Mouse (Mus musculus) heart, embryonic 11.5 days (tissue): ENCODE data around the gene Traf3. TPM values are rescaled to one million over a fixed set of nuclear protein-coding genes. Genes with fewer than 3 reads are reported as not detected.

Experiments
- ATAC-seq: fragments of 200-750 bp; cut with Nextera tagmentation; replicated peaks from 2 replicates; pipeline ENCODE4 v1.8.0; 2017; ENCODE audit warnings: moderate library complexity; ENCODE audit not compliant: insufficient number of reproducible peaks, low FRiP score, low TSS enrichment
- H3K27ac ChIP-seq: fragments of 300-500 bp; sonication (generic); 2 replicates; pipeline ENCODE4 v1.5.1; 2014; ENCODE audit warnings: mild to moderate bottlenecking, low read depth, low read length
- H3K27me3 ChIP-seq: fragments of 300-500 bp; sonication (generic); 2 replicates; pipeline ENCODE4 v1.6.1; 2014; ENCODE audit warnings: mild to moderate bottlenecking, low read length, mixed read lengths; ENCODE audit not compliant: control insufficient read depth, insufficient read depth
- H3K36me3 ChIP-seq: fragments of 300-500 bp; sonication (generic); 2 replicates; pipeline ENCODE4 v1.6.1; 2014; ENCODE audit warnings: mild to moderate bottlenecking, low read length, moderate library complexity, mixed read lengths; ENCODE audit not compliant: control insufficient read depth, insufficient read depth
- H3K4me1 ChIP-seq: fragments of 300-500 bp; sonication (generic); 2 replicates; pipeline ENCODE4 v1.6.1; 2014; ENCODE audit warnings: low read length; ENCODE audit not compliant: control insufficient read depth, insufficient read depth
- H3K4me2 ChIP-seq: fragments of 300-500 bp; sonication (generic); 2 replicates; pipeline ENCODE4 v1.6.1; 2014; ENCODE audit warnings: mild to moderate bottlenecking, moderate library complexity
- H3K4me3 ChIP-seq: fragments of 300-500 bp; sonication (generic); 2 replicates; pipeline ENCODE4 v1.5.1; 2014; ENCODE audit warnings: low read depth, low read length
- H3K9ac ChIP-seq: fragments of 300-500 bp; sonication (generic); 2 replicates; pipeline ENCODE4 v1.6.1; 2014; ENCODE audit warnings: mild to moderate bottlenecking, low read depth, low read length, moderate library complexity
- H3K9me3 ChIP-seq: fragments of 300-500 bp; sonication (generic); replicated peaks from 2 replicates; pipeline ENCODE4 v1.6.1; 2016; ENCODE audit warnings: low read length; ENCODE audit not compliant: control insufficient read depth
- WGBS: fragments of 180-500 bp; shearing (Covaris S2); extraction: QIAGEN DNeasy Blood & Tissue Kit; methylation state at CpG from one replicate; pipeline ENCODE4 v1.1.7; 2014; ENCODE audit not compliant: insufficient replicate concordance; 5-methylcytosine and 5-hydroxymethylcytosine counted together
- polyA plus RNA-seq: library from polyadenylated mRNA; unstranded; fragments of >200 nt; fragmentation: Nextera tagmentation; extraction: Ambion mirVana; gene quantifications from 2 replicates; pipeline ENCODE4 v1.2.1, GENCODE M21; 2014

The Traf3 gene
- polyA plus RNA-seq, 1 experiment from 2014 or later, result 6.9 TPM

DNA sequence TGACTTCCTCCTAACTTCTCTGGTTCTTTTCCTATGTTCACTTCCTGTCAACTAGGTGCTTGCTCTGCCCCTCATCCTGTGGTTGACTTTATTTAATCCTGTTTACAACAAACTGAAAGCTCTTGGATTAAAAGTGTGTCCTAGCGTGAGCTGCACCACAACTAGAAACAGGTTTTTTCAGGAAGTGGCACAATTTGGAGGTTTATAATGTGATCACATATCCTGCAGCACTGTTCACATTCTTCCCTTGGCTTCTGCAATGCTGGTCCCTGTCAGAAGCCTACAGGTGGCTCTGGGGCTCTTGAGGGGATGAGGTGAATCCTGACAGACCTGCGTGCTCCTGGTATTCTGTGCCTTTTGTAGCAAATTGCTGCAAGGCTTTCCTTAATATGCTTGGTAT is 64.6 kb downstream of the Traf3 start:
- Histone ChIP-seq H3K27ac (no peak overlapping the region), H3K4me2 (no peak overlapping the region), H3K27me3 (no peaks in the 10 kb centered on the region), H3K9ac (no peak overlapping the region), H3K9me3 (no peaks in the 10 kb centered on the region), H3K36me3 (no peaks in the 10 kb centered on the region), H3K4me1 (peaks cover 9% of the 10 kb centered on the region), H3K4me3 (no peak overlapping the region)
- 86% methylated on average over 2 of the region's 2 CpGs for WGBS
- no peak for ATAC-seq

DNA sequence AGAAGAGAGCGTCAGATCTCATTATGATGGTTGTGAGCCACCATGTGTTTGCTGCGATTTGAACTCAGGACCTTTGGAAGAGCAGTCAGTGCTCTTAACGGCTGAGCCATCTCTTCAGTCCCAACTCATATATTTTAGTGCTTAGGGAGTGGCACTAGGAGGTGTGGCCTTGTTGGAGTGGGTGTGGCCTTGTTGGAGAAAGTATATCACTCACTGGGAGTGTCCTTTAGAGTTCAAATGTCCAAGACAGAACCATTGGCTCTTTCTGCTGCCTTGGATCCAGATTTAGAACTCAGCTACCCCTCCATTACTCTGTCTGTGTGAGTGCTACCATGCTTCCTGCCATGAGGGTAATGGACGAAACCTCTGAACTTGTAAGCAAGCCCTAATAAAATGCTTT is 67.6 kb downstream of the Traf3 start:
- no peak overlapping the region for H3K9ac ChIP-seq
- no peaks in the 10 kb centered on the region for H3K9me3 ChIP-seq
- peaks cover 11% of the 10 kb centered on the region for H3K4me1 ChIP-seq
- H3K27me3 ChIP-seq, result no peaks in the 10 kb centered on the region
- no peak overlapping the region for H3K4me2 ChIP-seq
- no peak overlapping the region for H3K4me3 ChIP-seq
- no peak for ATAC-seq
- no peaks in the 10 kb centered on the region for H3K36me3 ChIP-seq
- H3K27ac ChIP-seq, result no peak overlapping the region
- 91% methylated on average over 4 of the region's 4 CpGs for WGBS

DNA sequence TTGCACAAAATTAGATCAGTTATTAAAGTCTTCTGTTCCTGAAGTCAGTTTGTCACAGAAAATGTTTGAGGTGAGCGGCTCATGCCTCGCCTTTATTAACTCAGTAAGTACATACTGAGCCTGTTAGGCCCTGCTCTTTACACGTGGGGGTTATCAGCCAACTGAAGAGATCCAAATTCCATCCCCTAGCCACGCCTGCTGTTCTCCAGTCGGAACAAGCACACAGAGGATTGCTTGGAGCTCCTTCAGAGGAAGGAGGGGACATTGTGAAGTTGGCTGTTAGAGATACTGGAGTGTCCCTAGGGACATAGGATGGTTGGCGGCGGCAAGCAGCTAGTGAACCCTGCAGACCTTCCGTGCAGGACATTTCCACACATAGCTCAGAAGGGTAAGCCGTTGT is 68.2 kb downstream of the Traf3 start:
- no peaks in the 10 kb centered on the region for H3K27me3 ChIP-seq
- no peaks in the 10 kb centered on the region for H3K36me3 ChIP-seq
- 39% methylated on average over 9 of the region's 9 CpGs for WGBS
- H3K9ac ChIP-seq, result no peak overlapping the region
- no peak overlapping the region for H3K4me3 ChIP-seq
- ATAC-seq, result no peak
- H3K9me3 ChIP-seq, result no peaks in the 10 kb centered on the region
- H3K4me2 ChIP-seq, result no peak overlapping the region
- peaks cover 11% of the 10 kb centered on the region for H3K4me1 ChIP-seq
- H3K27ac ChIP-seq, result no peak overlapping the region

DNA sequence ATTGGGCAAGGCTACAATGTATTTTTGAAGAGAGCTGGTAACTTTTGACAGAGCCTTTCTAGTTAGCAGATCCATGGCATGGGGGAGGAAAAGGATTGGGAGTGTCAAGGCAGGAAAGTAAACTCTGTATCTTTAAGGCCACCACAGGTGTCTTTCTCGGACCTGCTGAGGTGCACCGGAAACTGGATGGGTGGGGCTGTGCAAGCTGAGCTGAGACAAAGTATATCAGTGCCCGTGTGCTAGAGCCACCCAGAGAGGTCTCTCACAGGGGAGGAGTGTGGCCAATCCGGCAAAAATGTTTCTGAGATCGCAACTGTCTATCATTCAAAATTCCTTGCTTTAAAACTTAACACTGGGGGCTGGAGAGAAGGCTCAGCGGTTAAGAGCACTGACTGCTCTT is 69.5 kb downstream of the Traf3 start:
- Histone ChIP-seq H3K4me3 (no peak overlapping the region), H3K27me3 (no peaks in the 10 kb centered on the region), H3K4me1 (peaks cover 11% of the 10 kb centered on the region), H3K36me3 (no peaks in the 10 kb centered on the region), H3K9ac (no peak overlapping the region), H3K27ac (no peak overlapping the region), H3K9me3 (no peaks in the 10 kb centered on the region), H3K4me2 (no peak overlapping the region)
- 90% methylated on average over 6 of the region's 6 CpGs for WGBS
- no peak for ATAC-seq

DNA sequence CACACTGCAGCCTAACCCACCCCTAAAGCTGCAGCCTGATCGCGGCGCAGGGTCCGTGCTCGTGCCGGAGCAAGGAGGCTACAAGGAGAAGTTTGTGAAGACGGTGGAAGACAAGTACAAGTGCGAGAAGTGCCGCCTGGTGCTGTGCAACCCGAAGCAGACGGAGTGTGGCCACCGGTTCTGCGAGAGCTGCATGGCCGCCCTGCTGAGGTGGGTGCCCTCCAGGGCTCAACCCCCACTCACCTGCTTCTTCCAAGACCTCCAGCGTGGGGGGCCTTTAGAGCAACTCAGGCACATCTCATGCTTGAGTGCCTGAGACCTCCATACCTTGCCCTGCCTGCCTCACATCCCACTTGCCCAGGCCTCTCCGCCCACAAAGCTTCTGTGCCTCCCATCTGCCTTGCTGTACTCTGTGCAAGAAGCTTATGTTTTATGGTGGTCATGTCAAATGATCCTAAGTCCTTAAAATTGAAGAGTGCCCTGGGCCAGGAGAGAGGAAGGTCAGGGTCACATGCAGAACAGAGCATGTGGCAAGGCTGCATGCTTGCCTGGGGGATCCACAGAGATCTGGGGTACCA is 71.5 kb downstream of the Traf3 start:
- Histone ChIP-seq H3K9ac (no peak overlapping the region), H3K27ac (no peak overlapping the region), H3K9me3 (no peaks in the 10 kb centered on the region), H3K36me3 (no peaks in the 10 kb centered on the region), H3K27me3 (no peaks in the 10 kb centered on the region), H3K4me2 (no peak overlapping the region), H3K4me1 (peaks cover 11% of the 10 kb centered on the region), H3K4me3 (no peak overlapping the region)
- ATAC-seq, result no peak
- 87% methylated on average over 16 of the region's 16 CpGs for WGBS

DNA sequence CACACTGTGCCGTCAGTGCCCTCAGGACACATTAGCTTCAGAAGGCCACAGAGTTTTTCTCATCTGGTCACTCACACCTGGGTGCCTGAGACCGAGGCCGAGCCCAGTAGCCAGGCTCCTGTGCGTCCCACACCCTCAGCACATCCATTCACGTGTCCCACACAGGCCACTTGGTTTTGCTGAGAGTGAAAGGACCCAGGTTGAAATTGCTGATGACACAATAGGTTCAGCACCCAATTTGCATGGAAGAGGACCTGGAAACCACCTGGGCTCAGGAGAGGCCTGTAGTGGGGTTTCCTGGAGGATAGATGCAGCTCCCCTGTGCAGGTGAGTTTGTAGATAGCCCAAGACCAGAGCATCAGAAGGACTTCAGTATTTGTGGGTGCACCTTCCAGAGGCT is 72.2 kb downstream of the Traf3 start:
- no peaks in the 10 kb centered on the region for H3K27me3 ChIP-seq
- no peak for ATAC-seq
- H3K9ac ChIP-seq, result no peak overlapping the region
- 81% methylated on average over 5 of the region's 5 CpGs for WGBS
- H3K27ac ChIP-seq, result no peak overlapping the region
- H3K9me3 ChIP-seq, result no peaks in the 10 kb centered on the region
- H3K4me1 ChIP-seq, result peaks cover 11% of the 10 kb centered on the region
- H3K4me3 ChIP-seq, result no peak overlapping the region
- peaks cover 2% of the 10 kb centered on the region; the same call in 1 of the 2 replicates for H3K36me3 ChIP-seq
- no peak overlapping the region for H3K4me2 ChIP-seq

DNA sequence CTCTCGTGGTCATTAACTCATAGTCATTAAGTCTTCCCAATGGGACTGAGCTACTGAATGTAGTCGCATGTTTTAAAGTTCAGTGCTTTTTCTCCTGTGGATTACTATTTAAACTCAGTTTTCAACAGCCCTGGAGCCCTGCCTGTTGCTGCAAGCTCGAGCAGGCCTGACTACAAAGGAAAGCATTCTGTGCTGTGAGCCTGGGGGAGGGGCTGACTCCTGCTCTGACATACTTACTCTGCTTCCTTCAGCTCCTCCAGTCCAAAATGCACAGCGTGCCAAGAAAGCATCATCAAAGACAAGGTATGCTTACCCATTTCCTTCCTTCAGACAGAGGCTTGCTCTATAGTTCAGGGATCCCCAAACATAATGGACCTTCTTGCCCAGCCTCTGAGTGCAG is 72.6 kb downstream of the Traf3 start:
- ATAC-seq, result no peak
- Histone ChIP-seq H3K27ac (no peak overlapping the region), H3K4me1 (peaks cover 11% of the 10 kb centered on the region), H3K4me3 (no peak overlapping the region), H3K4me2 (no peak overlapping the region), H3K9me3 (no peaks in the 10 kb centered on the region), H3K36me3 (peaks cover 4% of the 10 kb centered on the region), H3K9ac (no peak overlapping the region), H3K27me3 (no peaks in the 10 kb centered on the region)
- WGBS, result 60% methylated on average over 4 of the region's 4 CpGs

- WGBS, result 75% methylated on average over 10 of the region's 10 CpGs
- Histone ChIP-seq H3K9ac (no peak overlapping the region), H3K36me3 (peaks cover 4% of the 10 kb centered on the region), H3K27ac (no peak overlapping the region), H3K4me1 (0 out of 2 replicates have a peak, but pooled peaks cover 2% of the 10 kb centered on the region), H3K4me2 (no peak overlapping the region), H3K4me3 (no peak overlapping the region), H3K27me3 (no peaks in the 10 kb centered on the region), H3K9me3 (no peaks in the 10 kb centered on the region)
- ATAC-seq, result no peak
Observed at GRCm38 (mm10) chr12:111239930-111240329, 73.8 kb downstream of the Traf3 start.

DNA sequence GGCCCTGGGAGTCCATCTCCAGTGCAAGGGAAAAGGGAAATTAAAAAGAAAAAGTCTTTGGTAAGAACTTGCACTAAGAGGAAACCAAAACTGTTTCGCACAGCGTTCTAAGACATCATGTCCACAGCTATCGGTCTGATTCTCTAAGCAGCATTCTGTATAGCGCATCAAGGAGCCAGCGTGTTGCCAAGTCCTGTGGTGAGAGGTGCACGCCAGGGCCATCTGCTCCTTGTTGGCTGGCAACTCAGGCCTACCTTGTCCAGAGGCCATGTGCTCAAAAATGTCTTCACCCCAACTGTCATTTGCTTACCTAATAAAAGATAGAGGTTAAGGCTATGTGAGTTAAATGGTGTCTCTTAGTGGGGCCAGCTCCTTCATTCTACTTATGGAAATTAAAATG is 75.7 kb downstream of the Traf3 start:
- WGBS, result 89% methylated on average over 6 of the region's 6 CpGs
- no peak overlapping the region for H3K9ac ChIP-seq
- no peak overlapping the region for H3K4me2 ChIP-seq
- H3K4me3 ChIP-seq, result no peak overlapping the region
- peaks cover 4% of the 10 kb centered on the region for H3K36me3 ChIP-seq
- H3K4me1 ChIP-seq, result 0 out of 2 replicates have a peak, but pooled peaks cover 2% of the 10 kb centered on the region
- H3K9me3 ChIP-seq, result no peaks in the 10 kb centered on the region
- no peak overlapping the region for H3K27ac ChIP-seq
- no peak for ATAC-seq
- H3K27me3 ChIP-seq, result no peaks in the 10 kb centered on the region
